Mouse (Mus musculus) CH12.LX (cell line): ENCODE data around the gene Rhobtb1. TPM values are rescaled to one million over a fixed set of nuclear protein-coding genes. Genes with fewer than 3 reads are reported as not detected.

Experiments used
- DNase-seq: peaks from one replicate; pipeline ENCODE4 v3.0.0-alpha.2; 2013; ENCODE audit errors: extremely low read depth
- H3K27ac ChIP-seq: 2 replicates; pipeline ENCODE4 v1.5.1; 2012; ENCODE audit warnings: low read depth, mild to moderate bottlenecking, control low read depth, moderate library complexity; ENCODE audit not compliant: insufficient read depth
- H3K27me3 ChIP-seq: replicated peaks from 2 replicates; pipeline ENCODE3; 2012; ENCODE audit warnings: inconsistent platforms
- H3K36me3 ChIP-seq, 2 experiments: replicated peaks in 1 of 2; 2 replicates each; pipeline versions ENCODE3 to v1.6.1; 2012; ENCODE audit warnings: inconsistent platforms in 1 of 2, low read length in 1 of 2, mild to moderate bottlenecking in 1 of 2, mixed read lengths in 1 of 2, moderate library complexity in 1 of 2; ENCODE audit not compliant: control insufficient read depth in 1 of 2, insufficient read depth in 1 of 2
- H3K4me1 ChIP-seq, 2 experiments: 2 replicates each; pipeline ENCODE4 v1.6.1; 2012; ENCODE audit warnings: inconsistent platforms in 1 of 2, moderate library complexity in 1 of 2; ENCODE audit not compliant: insufficient read depth in 2 of 2, control insufficient read depth in 1 of 2
- H3K4me2 ChIP-seq: 2 replicates; pipeline ENCODE4 v1.6.1; 2012; ENCODE audit warnings: low read depth, mild to moderate bottlenecking, control low read depth; ENCODE audit not compliant: poor library complexity, insufficient read depth, severe bottlenecking
- H3K4me3 ChIP-seq, 3 experiments: fragments of 150-350 bp in 1 of 3; sonication (generic) in 1 of 3; replicated peaks in 1 of 3; 2 replicates each; pipeline versions ENCODE3 to v1.5.1; 2011 to 2012; ENCODE audit warnings: low read depth in 2 of 3, low read length in 2 of 3, mild to moderate bottlenecking in 2 of 3, moderate library complexity in 2 of 3, control low read depth in 1 of 3, improper control_type of control experiment in 1 of 3, inconsistent platforms in 1 of 3, mixed read lengths in 1 of 3; ENCODE audit not compliant: poor library complexity in 1 of 3
- H3K79me2 ChIP-seq: replicated peaks from 2 replicates; pipeline ENCODE4 v1.6.1; 2012; ENCODE audit warnings: mild to moderate bottlenecking, moderate library complexity; ENCODE audit not compliant: control insufficient read depth, poor library complexity, insufficient read depth, severe bottlenecking; ENCODE audit errors: extremely low read depth
- H3K9ac ChIP-seq: 2 replicates; pipeline ENCODE4 v1.6.1; 2012; ENCODE audit warnings: low read depth, mild to moderate bottlenecking, control low read depth, moderate library complexity; ENCODE audit not compliant: insufficient read depth
- H3K9me3 ChIP-seq: replicated peaks from 2 replicates; pipeline ENCODE3; 2012; ENCODE audit warnings: low read length, inconsistent platforms, mixed read lengths
- BHLHE40 ChIP-seq: IDR thresholded peaks from 2 replicates; pipeline ENCODE4 v1.6.1; 2011; ENCODE audit warnings: mild to moderate bottlenecking, low read depth, low read length, improper control_type of control experiment
- CHD1 ChIP-seq: IDR thresholded peaks from 2 replicates; pipeline ENCODE4 v1.6.1; 2012; ENCODE audit warnings: low read depth, low read length, improper control_type of control experiment, inconsistent platforms
- CHD2 ChIP-seq: IDR thresholded peaks from 2 replicates; pipeline ENCODE4 v1.6.1; 2011; ENCODE audit warnings: low read length, improper control_type of control experiment
- ELF1 ChIP-seq: IDR thresholded peaks from 2 replicates; pipeline ENCODE4 v1.6.1; 2014; ENCODE audit warnings: low read depth, mild to moderate bottlenecking, inconsistent platforms, low read length, improper control_type of control experiment
- EP300 ChIP-seq: IDR thresholded peaks from 2 replicates; pipeline ENCODE4 v1.6.1; 2011; ENCODE audit warnings: low read length, improper control_type of control experiment
- ETS1 ChIP-seq: conservative IDR thresholded peaks from 2 replicates; pipeline ENCODE4 v1.6.1; 2012; ENCODE audit warnings: low read depth, mild to moderate bottlenecking, inconsistent platforms, low read length, improper control_type of control experiment, moderate library complexity
- HCFC1 ChIP-seq: IDR thresholded peaks from 2 replicates; pipeline ENCODE4 v1.6.1; 2012; ENCODE audit warnings: low read depth, mild to moderate bottlenecking, inconsistent platforms, low read length, improper control_type of control experiment
- IRF4 ChIP-seq: IDR thresholded peaks from 2 replicates; pipeline ENCODE4 v1.6.1; 2014; ENCODE audit warnings: low read depth, mild to moderate bottlenecking, inconsistent platforms, low read length, improper control_type of control experiment
- JUN ChIP-seq: IDR thresholded peaks from 2 replicates; pipeline ENCODE4 v1.6.1; 2011; ENCODE audit warnings: low read depth, mild to moderate bottlenecking, low read length, improper control_type of control experiment, moderate library complexity; ENCODE audit not compliant: insufficient read depth
- JUND ChIP-seq: conservative IDR thresholded peaks from 2 replicates; pipeline ENCODE4 v1.6.1; 2011; ENCODE audit warnings: low read depth, low read length, improper control_type of control experiment
- KAT2A ChIP-seq: IDR thresholded peaks from 2 replicates; pipeline ENCODE4 v1.6.1; 2012; ENCODE audit warnings: low read length, improper control_type of control experiment, inconsistent platforms; ENCODE audit not compliant: insufficient replicate concordance
- MAFK ChIP-seq: IDR thresholded peaks from 2 replicates; pipeline ENCODE4 v1.6.1; 2011; ENCODE audit warnings: low read length, improper control_type of control experiment; ENCODE audit not compliant: insufficient replicate concordance
- MAX ChIP-seq: IDR thresholded peaks from 2 replicates; pipeline ENCODE4 v1.6.1; 2011; ENCODE audit warnings: low read length, improper control_type of control experiment
- MAZ ChIP-seq: IDR thresholded peaks from 2 replicates; pipeline ENCODE4 v1.6.1; 2012; ENCODE audit warnings: low read depth, mild to moderate bottlenecking, inconsistent platforms, low read length, improper control_type of control experiment, moderate library complexity
- MEF2A ChIP-seq: IDR thresholded peaks from 2 replicates; pipeline ENCODE4 v1.6.1; 2014; ENCODE audit warnings: low read depth, mild to moderate bottlenecking, inconsistent platforms, low read length, improper control_type of control experiment, borderline replicate concordance
- MXI1 ChIP-seq: IDR thresholded peaks from 2 replicates; pipeline ENCODE4 v1.6.1; 2011; ENCODE audit warnings: mild to moderate bottlenecking, low read depth, low read length, improper control_type of control experiment
- MYC ChIP-seq: IDR thresholded peaks from 2 replicates; pipeline ENCODE4 v1.6.1; 2011; ENCODE audit warnings: low read depth, mild to moderate bottlenecking, improper control_type of control experiment, low read length
- PAX5 ChIP-seq: IDR thresholded peaks from 2 replicates; pipeline ENCODE4 v1.6.1; 2012; ENCODE audit warnings: low read length, inconsistent platforms, mixed read lengths
- POLR2AphosphoS2 ChIP-seq: IDR thresholded peaks from 2 replicates; pipeline ENCODE4 v1.6.1; 2011; ENCODE audit warnings: low read depth, low read length, improper control_type of control experiment
- RCOR1 ChIP-seq: conservative IDR thresholded peaks from 2 replicates; pipeline ENCODE4 v1.6.1; 2012; ENCODE audit warnings: low read depth, mild to moderate bottlenecking, inconsistent platforms, low read length, improper control_type of control experiment
- SIN3A ChIP-seq: IDR thresholded peaks from 2 replicates; pipeline ENCODE4 v1.6.1; 2012; ENCODE audit warnings: low read length, improper control_type of control experiment, inconsistent platforms
- SMC3 ChIP-seq: IDR thresholded peaks from 2 replicates; pipeline ENCODE4 v1.6.1; 2011; ENCODE audit warnings: low read depth, low read length, improper control_type of control experiment
- TCF12 ChIP-seq: IDR thresholded peaks from 2 replicates; pipeline ENCODE4 v1.6.1; 2014; ENCODE audit warnings: low read depth, mild to moderate bottlenecking, inconsistent platforms, low read length, improper control_type of control experiment
- UBTF ChIP-seq: IDR thresholded peaks from 2 replicates; pipeline ENCODE4 v1.6.1; 2012; ENCODE audit warnings: low read depth, mild to moderate bottlenecking, inconsistent platforms, low read length, improper control_type of control experiment, moderate library complexity
- USF2 ChIP-seq: conservative IDR thresholded peaks from 2 replicates; pipeline ENCODE4 v1.6.1; 2011; ENCODE audit warnings: low read depth, low read length, improper control_type of control experiment
- ZKSCAN1 ChIP-seq: IDR thresholded peaks from 2 replicates; pipeline ENCODE4 v1.6.1; 2012; ENCODE audit warnings: low read depth, inconsistent platforms, low read length, improper control_type of control experiment, borderline replicate concordance
- ZNF384 ChIP-seq: IDR thresholded peaks from 2 replicates; pipeline ENCODE4 v1.6.1; 2012; ENCODE audit warnings: low read depth, low read length, improper control_type of control experiment, inconsistent platforms
- dilution Hi-C: fragments of 300-500 bp; cut with MboI; formaldehyde crosslinking; loops from 2 replicates; pipeline ENCODE4 v1.14.3; 2020; ENCODE audit warnings: low sequenced_read_pairs; ENCODE audit not compliant: extremely low pct_unique_long_range_greater_than_20kb, extremely low pct_ligation_motif_present
- in situ Hi-C: fragments of 300-500 bp; cut with MboI; formaldehyde crosslinking; loops from 3 replicates; pipeline ENCODE4 v1.14.3; 2019; ENCODE audit warnings: low sequenced_read_pairs, low pct_ligation_motif_present, low pct_unique_long_range_greater_than_20kb, mixed read lengths
- polyA plus RNA-seq: library from polyadenylated mRNA; unstranded; fragments of >175 nt; gene quantifications from 2 replicates; pipeline ENCODE4 v1.2.1, GENCODE M21; 2012; ENCODE audit warnings: low read depth; ENCODE audit not compliant: insufficient read length
- total RNA-seq, 2 experiments: library from RNA; depleted of rRNA; stranded (reverse); fragments of 300-350 nt in 1 of 2; fragments of >200 nt in 1 of 2; gene quantifications; 2 replicates each; pipeline ENCODE4 v1.2.3; 2012 to 2014

The Rhobtb1 gene
- total and polyA plus RNA-seq, 3 experiments: 3.1 to 12.2 (median 3.4) TPM

DNA sequence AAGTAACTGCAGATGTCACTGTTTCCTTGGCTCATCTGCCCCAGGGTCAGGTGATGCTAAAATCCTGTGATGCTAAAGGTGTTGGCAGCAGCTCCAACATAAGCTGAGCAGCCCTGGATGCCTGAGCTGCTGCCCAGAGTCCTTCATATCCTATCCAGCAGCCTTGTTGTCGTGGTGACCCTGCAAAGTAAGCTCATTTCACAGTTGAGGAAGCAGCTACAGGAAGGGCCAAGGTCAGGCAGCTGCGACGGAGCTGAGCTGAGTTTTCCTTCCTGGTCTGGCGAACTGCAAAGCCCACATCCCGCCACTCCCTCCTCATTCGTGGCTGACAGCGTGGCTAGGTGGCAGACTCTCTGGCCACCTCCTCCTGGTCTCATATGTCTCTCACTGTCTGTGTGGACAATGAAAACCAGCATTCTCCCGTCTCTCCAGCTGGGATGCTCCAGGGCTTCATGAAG is 103.2 kb downstream of the Rhobtb1 start:
- DNase-seq: peak; percentile 66
- H3K4me1 ChIP-seq: peaks cover 42 to 78% of the 10 kb centered on the region in 2 experiments
- no peak overlapping the region for H3K4me3 ChIP-seq
- H3K9me3 ChIP-seq: no peaks in the 10 kb centered on the region
- H3K27ac ChIP-seq: peak overlapping the region; percentile 71
- H3K79me2 ChIP-seq: peaks cover 5% of the 10 kb centered on the region
- no peaks in the 10 kb centered on the region for H3K27me3 ChIP-seq
- in situ Hi-C loops: no loop called here
- dilution Hi-C loops: no loop called here
- peak overlapping the region; percentile 10; the same call in 1 of the 2 replicates for H3K4me2 ChIP-seq
- TF ChIP-seq ELF1 (peak; percentile 75), MYC (no peak; the same call in 1 of the 2 replicates), ZKSCAN1 (no peak), MAX (peak; percentile 40; the same call in 1 of the 2 replicates), RCOR1 (no peak), MAFK (no peak), MEF2A (0 out of 2 replicates have a peak, but pooled peaks have one; percentile 13), KAT2A (no peak), CHD2 (no peak), MXI1 (no peak), CHD1 (no peak), SMC3 (no peak), EP300 (peak; percentile 45; the same call in 1 of the 2 replicates), IRF4 (peak; percentile 68; the same call in 1 of the 2 replicates), POLR2AphosphoS2 (no peak), BHLHE40 (no peak), ZNF384 (no peak), UBTF (no peak), SIN3A (no peak; the same call in 1 of the 2 replicates), ETS1 (peak; percentile 53; the same call in 1 of the 2 replicates), PAX5 (no peak), HCFC1 (peak; percentile 30; the same call in 1 of the 2 replicates), MAZ (no peak), TCF12 (0 out of 2 replicates have a peak, but pooled peaks have one; percentile 39), JUN (no peak), USF2 (no peak), JUND (no peak)
- H3K36me3 ChIP-seq: peaks cover 0 to 4% of the 10 kb centered on the region in 2 experiments
- H3K9ac ChIP-seq: 0 out of 2 replicates have a peak overlapping the region, but pooled peaks have one; percentile 10
